Mouse (Mus musculus) layer of hippocampus, adult 11-12 months (tissue): ENCODE measurements around the gene Ogfod1.
A peak's percentile ranks its signal among the peaks of the same experiment; 100 is the strongest.

ENCODE experiments used
- DNase-seq: peaks from one replicate; pipeline ENCODE4 v3.0.0; 2022; ENCODE audit warnings: low spot score

The Ogfod1 gene

GRCm38 (mm10) chr8:94068793-94069192 is 31.8 kb downstream of the Ogfod1 start:
- no peak for DNase-seq

GRCm38 (mm10) chr8:94076461-94077192 is 39.6 kb downstream of the Ogfod1 start:
- no peak for DNase-seq

GRCm38 (mm10) chr8:94087964-94088363 is 51.0 kb downstream of the Ogfod1 start:
- DNase-seq, result no peak

- DNase-seq, result no peak
These were observed 52.7 kb downstream of the Ogfod1 start for GRCm38 (mm10) chr8:94089715-94090114.

- no peak for DNase-seq
These were observed 55.9 kb downstream of the Ogfod1 start for GRCm38 (mm10) chr8:94092848-94093247.

- DNase-seq, result no peak
These were observed 57.3 kb downstream of the Ogfod1 start for GRCm38 (mm10) chr8:94094281-94094680.

GRCm38 (mm10) chr8:94098081-94098974 is 61.3 kb downstream of the Ogfod1 start, which contains the start of gene Bbs2:
TSS of gene Bbs2 (minus strand) at chr8:94098928.
- peak; percentile 99 for DNase-seq

- DNase-seq, result no peak
These were observed 62.0 kb downstream of the Ogfod1 start for GRCm38 (mm10) chr8:94098996-94099395.

GRCm38 (mm10) chr8:94104146-94104545 is 67.1 kb downstream of the Ogfod1 start:
- peak; percentile 44 for DNase-seq

- DNase-seq, result no peak
These were observed 70.9 kb downstream of the Ogfod1 start for GRCm38 (mm10) chr8:94107871-94108270.

- DNase-seq, result no peak
These were observed 72.4 kb downstream of the Ogfod1 start for GRCm38 (mm10) chr8:94109396-94109795.

- no peak for DNase-seq
These were observed 72.8 kb downstream of the Ogfod1 start for GRCm38 (mm10) chr8:94109835-94110234.

GRCm38 (mm10) chr8:94110526-94111177 is 73.7 kb downstream of the Ogfod1 start:
- DNase-seq, result no peak

GRCm38 (mm10) chr8:94113435-94113834 is 76.4 kb downstream of the Ogfod1 start:
- no peak for DNase-seq

GRCm38 (mm10) chr8:94113972-94114371 is 77.0 kb downstream of the Ogfod1 start:
- no peak for DNase-seq
